Mouse (Mus musculus) heart, postnatal 0 days (tissue): ENCODE data around the gene Sft2d1.

Experiments
- CTCF ChIP-seq: IDR thresholded peaks from 2 replicates; pipeline ENCODE4 v1.5.1; 2016; ENCODE audit warnings: antibody characterized with exemption, control low read depth, low read depth
- EP300 ChIP-seq: IDR thresholded peaks from 2 replicates; pipeline ENCODE4 v1.6.1; 2016; ENCODE audit warnings: antibody characterized with exemption, low read depth

GRCm38 (mm10) chr17:8341360-8341963 is 30.6 kb downstream of the Sft2d1 start:
- TF ChIP-seq EP300: no peak
- TF ChIP-seq CTCF: no peak
